Mouse (Mus musculus) embryo, embryonic 10 days (tissue): ENCODE data around the gene Gimap8.
"Not testable (repeated sequence)": the region's sequence is repeated elsewhere in the genome, so short reads cannot be mapped to it uniquely, and the experiment has no call there.

Experiments
- DNase-seq: peaks from one replicate; pipeline ENCODE4 v3.0.0-alpha.2; 2015; ENCODE audit warnings: low spot score

The Gimap8 gene

GRCm38 (mm10) chr6:48678391-48678790, 31.4 kb downstream of the Gimap8 start:
- DNase-seq, result no peak

DNA sequence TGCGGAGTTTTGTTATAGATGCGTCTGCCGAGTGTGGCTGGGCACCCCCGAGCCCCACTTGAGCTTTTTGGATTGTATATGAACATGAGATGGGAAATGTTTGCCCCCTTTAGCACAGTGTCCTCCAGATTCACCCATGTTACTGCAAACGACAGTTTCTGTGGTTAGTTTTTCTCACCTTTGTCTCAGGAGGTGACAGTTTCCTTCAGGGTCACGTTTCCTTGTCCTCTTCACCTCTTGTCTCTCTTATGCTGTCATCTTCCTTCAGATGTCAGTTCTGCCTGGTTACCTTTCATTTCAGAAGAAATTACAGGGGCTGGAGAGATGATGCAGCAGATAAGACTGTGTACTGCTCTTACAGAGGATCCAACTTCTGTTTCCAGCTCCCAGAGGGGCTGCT, 32.7 kb downstream of the Gimap8 start:
- no peak for DNase-seq

DNA sequence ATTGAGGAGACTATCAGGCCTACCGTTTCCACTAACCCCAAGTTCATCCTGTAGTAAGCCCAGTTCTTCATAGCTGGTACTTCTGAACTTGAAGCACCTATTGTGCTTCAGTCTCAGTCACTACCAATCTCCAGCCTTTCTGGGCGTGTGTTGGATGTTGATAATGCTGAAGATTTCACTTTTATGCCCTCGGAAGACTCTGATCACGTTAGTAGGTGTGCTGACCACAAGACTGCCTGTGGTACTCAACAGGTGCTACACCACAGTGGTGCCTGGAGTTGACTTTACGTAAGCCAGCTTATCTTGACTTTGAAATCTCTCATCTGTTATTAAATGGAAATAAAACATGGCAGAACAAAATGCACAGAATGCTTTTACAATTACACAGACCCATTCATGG, 33.4 kb downstream of the Gimap8 start:
- no peak for DNase-seq

- DNase-seq, result no peak
Measured at GRCm38 (mm10) chr6:48681472-48682090, 34.5 kb downstream of the Gimap8 start.

GRCm38 (mm10) chr6:48682271-48682670, 35.2 kb downstream of the Gimap8 start:
- no peak for DNase-seq

GRCm38 (mm10) chr6:48683263-48683821, 36.3 kb downstream of the Gimap8 start:
- not testable (repeated sequence) for DNase-seq

GRCm38 (mm10) chr6:48684319-48684718, 37.3 kb downstream of the Gimap8 start, which contains the start of gene Gimap4:
Gene Gimap4 (plus strand): TSS chr6:48684549.
- DNase-seq, result no peak

DNA sequence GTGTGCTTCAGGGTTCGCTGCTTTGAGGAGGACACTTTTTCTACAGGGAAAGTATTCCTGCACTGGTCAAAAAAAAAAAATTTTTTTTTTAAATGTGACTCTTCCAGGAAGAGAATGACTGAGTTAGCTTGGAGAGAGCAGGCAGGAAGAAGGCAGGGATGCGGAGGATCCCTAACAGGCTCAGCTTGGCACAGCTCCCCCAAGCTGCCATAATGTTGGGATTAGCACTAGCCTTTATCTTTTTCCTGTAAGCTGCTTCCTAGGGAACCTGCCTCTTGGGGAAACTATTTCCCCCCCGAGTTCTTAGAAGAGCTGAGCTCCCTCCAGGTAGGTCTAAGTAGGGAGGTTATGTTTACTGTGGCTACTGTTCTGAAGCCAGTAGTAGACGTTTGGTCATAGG, 37.8 kb downstream of the Gimap8 start:
- DNase-seq, result no peak

- no peak for DNase-seq
Measured at GRCm38 (mm10) chr6:48685251-48685650, 38.2 kb downstream of the Gimap8 start.

DNA sequence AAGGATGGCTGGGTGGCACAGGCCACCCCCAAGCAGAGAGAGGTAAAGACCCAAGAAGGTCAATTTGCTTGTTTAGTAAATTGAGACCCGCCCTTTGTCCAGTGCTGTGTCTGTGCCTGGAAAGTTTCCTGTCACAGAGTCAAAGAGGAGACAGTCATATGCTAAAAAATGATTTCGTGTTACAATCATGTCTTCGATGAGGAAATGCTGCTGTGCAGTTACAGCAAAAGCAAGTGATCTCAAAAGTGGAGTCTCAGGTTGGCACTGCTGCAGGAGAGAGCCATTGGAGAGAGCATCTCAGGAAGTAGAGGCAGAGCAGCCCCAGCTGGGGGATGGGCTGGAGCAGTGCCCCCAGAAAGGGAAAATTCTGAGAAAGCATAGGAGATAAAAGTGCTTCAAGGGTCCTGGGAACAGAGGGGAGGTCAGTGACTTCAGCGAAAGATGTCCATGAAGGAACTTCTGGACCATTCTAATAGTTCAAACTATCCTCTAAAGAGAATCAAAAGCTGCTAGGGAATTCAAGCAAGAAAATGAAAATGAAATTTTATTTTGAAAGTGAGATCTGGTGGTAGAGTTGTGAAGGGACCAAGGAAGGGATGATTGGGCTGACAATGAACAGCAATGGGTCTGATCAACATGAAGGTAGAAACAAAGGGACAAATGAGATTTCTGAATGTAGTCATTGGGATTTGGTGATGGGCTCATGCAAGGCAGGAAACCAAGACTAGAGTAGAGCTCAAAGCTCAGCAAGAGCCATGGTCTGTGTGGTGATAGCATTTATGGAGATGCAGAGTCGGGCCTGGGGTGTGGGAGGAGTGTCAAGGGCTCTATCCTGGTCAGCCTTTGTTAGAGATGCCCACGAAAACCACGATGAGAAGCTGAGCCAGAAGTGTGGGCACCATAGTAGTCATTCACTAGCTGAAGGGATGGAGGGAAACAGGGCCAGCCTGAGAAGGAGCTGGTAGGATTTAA, 38.9 kb downstream of the Gimap8 start:
- DNase-seq, result no peak

GRCm38 (mm10) chr6:48687077-48687476, 40.0 kb downstream of the Gimap8 start:
- no peak for DNase-seq

DNA sequence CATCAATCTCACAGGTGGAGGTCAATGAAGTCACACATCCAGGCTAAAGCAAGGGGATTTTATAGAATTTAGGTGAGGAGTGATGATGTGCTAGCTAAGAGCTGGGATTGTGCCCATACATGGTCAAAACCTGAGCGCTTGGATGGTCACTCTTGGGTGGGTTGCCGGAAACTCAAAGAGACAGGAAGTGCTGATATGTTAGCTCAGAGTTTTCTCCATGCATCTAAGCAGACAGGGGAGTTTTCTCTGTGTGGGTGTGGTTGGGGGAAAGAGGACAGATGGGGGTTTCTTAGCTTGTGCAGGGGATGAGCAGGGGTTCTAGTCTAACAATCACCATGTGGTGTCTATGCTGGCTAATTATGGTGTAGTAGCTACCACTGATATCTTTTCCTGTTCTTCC, 42.3 kb downstream of the Gimap8 start:
- no peak for DNase-seq

- no peak for DNase-seq
Measured at GRCm38 (mm10) chr6:48692962-48693361, 45.9 kb downstream of the Gimap8 start.

DNA sequence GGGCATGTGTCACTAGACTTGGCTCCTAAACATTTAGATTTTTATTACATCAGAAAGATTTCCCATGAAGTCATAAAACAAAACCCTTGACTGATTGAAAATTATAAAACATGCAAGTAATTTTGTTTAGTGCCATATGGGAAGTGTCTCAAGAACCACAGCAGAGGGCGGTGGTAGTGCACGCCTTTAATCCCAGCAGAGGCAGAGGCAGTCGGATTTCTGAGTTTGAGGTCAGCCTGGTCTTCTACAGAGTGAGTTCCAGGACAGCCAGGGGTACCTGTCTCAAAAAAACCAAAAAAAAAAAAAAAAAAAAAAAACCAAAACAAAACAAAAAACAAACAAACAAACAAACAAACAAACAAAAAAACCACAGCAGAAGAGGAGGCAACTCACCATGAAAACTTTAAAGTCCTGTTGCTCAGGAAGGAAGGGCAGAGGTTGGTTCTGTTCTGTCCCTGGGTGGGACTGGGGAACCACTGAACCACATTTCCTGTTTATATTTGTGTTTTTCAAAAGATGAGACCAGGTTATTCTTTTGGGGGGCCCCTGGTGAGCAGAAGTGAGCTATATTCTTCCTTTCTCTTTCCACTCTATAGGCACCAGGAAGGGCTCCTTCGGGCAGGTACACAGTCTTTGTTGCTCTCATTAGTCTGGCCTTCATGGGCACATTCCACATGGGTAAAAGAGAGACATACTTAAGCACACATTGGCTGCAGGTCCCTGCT, 50.0 kb downstream of the Gimap8 start:
- DNase-seq, result no peak

DNA sequence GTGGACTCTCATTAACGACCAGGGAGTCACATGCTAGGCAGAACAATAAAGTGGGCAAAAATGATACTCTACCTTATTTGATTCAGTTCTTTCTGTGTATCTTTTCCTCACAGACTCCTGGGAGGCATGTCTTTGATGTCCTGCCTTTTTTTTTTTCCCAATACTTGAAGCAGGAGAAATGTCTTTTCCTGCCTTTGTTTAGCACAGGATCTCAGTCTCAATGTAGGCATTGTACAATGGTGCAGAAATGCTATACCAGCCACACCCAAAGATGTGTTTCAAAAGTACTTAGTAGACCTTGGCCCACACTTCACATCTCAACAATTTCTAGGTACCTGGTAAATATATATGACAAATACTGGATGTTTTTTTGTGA, 50.5 kb downstream of the Gimap8 start:
- no peak for DNase-seq

- no peak for DNase-seq
Measured at GRCm38 (mm10) chr6:48698066-48698856, 51.2 kb downstream of the Gimap8 start.

DNA sequence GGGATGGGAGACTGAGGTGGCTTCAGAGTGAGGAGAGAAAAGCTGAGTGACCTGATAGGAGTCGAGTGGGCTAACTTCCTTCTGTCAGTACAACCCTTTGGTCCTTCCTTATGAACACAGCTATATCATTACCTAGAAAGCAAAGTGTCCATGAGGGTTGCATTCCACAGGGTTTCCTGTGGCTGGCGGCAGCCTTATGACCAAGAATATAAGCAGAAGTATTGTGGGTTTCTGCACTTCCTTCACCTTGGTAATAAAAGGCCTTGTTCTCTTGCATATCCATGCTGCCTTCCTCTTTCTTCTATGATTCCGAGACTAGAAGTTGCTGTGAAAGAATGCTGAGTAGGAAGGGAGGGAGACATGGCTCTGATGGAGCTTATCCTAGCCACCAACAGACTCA, 51.9 kb downstream of the Gimap8 start:
- DNase-seq, result no peak

- peak; percentile 38 for DNase-seq
Measured at GRCm38 (mm10) chr6:48700251-48701075, 53.4 kb downstream of the Gimap8 start.

DNA sequence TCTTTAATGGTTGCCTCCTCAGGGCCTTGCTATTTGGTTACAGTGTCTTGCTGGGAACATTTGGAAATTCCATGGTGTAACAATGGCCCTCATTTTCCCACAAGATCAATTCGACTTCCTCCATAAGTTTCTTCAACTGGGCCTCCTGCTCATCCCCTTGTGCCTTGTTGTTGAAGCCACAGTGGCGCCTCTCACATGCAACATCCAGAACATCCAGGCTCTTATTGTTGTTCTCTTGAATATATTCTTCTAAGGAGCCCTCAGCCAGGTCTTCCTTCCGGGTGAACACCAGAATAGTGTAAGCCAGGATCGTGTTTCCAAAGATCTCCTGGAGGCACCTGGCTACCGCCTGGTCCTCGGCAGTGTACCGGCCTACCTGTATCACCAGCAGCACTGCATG, 55.1 kb downstream of the Gimap8 start:
- no peak for DNase-seq

- DNase-seq, result no peak
Measured at GRCm38 (mm10) chr6:48702601-48703000, 55.6 kb downstream of the Gimap8 start.

- no peak for DNase-seq
Measured at GRCm38 (mm10) chr6:48704146-48704545, 57.1 kb downstream of the Gimap8 start.
